Mouse (Mus musculus) T-helper 1 cell (primary cell): Measurements from ENCODE around the gene Ints5.

ENCODE experiments used
- in situ Hi-C: fragments of 300-600 bp; cut with MboI, MseI; formaldehyde crosslinking; loops from one replicate; pipeline ENCODE4 v1.15.1; 2025; ENCODE audit warnings: high pct_unique_total_duplicates

The Ints5 gene

GRCm38 (mm10) chr19:8927891-8928525 lies 35.2 kb downstream of the Ints5 start:
- in situ Hi-C loops: no loop called here

DNA sequence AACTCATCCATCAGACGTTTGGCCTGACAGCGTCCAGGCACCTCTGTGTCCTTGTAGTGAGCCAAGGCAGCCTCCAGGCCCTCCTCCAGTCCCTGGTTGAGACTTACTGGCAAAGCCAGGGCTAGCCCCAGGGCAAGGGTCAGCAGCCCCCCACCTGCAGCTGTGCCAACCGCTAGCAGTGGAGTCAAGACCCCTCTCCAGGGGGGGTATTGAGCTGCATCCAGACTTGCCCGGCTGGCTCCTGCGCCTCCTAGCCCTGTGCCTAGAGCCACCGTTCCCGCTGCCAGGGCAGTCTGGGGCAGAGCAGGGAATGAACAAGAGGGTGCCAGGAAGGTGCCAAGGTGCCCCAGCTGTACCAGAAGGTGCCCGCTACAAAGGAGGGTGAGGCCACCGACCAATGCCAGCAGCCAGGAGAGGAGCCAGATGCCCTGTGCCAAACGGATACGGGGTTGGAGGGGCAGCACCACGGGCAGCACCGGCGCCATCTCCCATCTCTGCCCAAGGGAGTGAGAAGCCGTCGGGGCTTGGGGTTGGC lies 36.0 kb downstream of the Ints5 start:
- in situ Hi-C loops: no loop called here

GRCm38 (mm10) chr19:8929224-8930088 lies 36.7 kb downstream of the Ints5 start, which contains the start of the genes Rom1 and Eml3:
Rom1 (minus strand) TSS chr19:8929356.
Eml3 (plus strand) TSS chr19:8929552.
- in situ Hi-C loops: no loop called here

GRCm38 (mm10) chr19:8930117-8930516 lies 37.3 kb downstream of the Ints5 start:
- in situ Hi-C loops: no loop called here

DNA sequence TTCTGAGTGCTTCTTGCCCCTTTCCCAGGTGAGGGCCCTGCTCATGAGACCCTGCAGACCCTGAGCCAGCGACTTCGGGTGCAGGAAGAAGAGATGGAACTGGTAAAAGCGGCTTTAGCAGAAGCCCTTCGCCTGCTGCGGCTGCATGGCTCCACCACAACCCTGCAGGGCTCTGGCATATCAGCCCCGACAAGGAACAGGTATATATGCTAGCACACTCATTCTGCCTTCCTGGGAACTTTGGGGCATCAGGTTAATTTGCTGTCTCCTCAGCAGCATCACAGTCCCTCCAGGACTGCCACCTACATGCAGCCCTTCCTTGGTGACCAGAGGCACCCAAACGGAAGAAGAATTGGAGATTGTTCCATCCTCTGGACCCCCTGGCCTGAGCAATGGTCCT lies 38.0 kb downstream of the Ints5 start:
- in situ Hi-C loops: no loop called here

DNA sequence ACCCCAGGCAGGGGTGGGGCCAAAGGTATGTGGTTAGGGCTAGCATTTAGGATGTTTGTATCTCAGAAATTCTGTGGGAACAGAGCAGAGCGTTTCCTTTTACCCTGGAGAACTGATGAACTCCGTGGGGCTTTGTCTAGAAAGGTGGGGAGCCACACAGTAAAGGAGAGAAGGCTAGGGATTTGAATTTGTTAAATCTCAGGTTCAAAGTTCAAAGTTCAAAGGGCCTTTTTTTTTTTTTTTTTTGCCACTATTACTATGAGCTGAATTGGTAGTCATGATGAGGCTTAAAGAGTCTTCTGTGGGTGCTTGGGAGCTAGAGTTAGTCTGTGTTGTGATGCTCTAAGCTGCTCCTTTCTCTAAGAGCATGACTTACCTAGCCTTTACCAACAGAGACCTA lies 43.9 kb downstream of the Ints5 start:
- in situ Hi-C loops: no loop called here

- in situ Hi-C loops: no loop called here
Measured at GRCm38 (mm10) chr19:8940526-8941133, 47.8 kb downstream of the Ints5 start.

DNA sequence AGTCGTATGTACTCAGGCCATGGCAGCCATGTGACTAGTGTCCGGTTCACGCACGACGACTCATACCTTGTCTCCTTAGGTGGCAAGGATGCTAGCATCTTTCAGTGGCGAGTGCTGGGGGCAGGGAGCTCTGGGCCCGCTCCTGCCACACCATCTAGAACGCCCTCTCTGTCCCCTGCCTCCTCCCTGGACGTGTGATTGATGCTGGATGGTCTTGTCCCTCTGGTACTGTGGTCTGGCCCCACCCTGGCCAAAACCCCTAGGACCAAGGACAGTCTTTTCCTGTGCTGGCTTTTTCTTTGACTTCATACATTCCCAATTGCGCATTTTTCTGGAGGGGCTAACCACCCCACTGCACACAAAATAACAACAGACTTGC lies 48.3 kb downstream of the Ints5 start:
- in situ Hi-C loops: no loop called here

DNA sequence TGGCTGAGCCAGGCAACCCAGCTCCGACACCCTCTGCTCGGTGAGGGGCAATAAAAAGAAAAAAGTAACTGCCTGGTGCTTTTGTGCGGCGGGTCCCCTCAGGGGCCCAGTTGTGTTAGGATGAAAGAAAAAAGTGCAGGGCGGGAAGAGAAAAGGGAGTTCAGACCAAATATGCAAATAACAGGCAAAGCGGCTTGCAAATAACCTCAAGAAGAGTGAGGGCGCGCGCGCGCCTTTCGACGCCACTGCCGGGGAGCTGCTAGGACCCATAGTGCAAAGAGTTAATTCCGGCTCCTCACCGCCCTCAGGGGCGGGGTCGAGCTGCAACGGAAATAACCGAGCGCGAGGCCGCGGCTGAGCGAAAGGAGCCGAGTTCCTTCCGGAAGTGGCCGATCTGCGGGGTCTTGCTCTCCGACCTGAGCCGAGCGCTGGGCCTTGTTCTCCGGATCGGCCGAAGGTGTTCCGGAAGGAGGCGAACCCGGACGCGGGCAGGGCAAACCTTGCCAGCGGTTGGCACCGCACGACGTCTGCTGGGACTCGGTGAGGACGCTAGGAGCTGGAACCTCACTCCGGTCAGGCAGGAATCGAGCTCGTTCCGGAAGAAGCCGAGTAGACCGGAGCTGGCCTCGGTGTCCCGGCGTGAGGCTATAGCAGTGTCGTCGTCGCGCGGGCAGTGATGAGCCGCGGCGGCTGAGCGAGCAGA lies 48.9 kb downstream of the Ints5 start, which contains the start of gene Mta2:
Gene Mta2 (plus strand): TSS at position 361 of the 703 bp plus-strand sequence.
- in situ Hi-C loops: no loop called here

- in situ Hi-C loops: no loop called here
Measured at GRCm38 (mm10) chr19:8942276-8942964, 49.6 kb downstream of the Ints5 start.

- in situ Hi-C loops: no loop called here
Measured at GRCm38 (mm10) chr19:8943047-8943446, 50.2 kb downstream of the Ints5 start.

GRCm38 (mm10) chr19:8944062-8944461 lies 51.3 kb downstream of the Ints5 start:
- in situ Hi-C loops: no loop called here

GRCm38 (mm10) chr19:8944750-8945149 lies 51.9 kb downstream of the Ints5 start:
- in situ Hi-C loops: loop anchor here (5.0 kb wide), 1 partner anchor 52 kb away; the partner anchor contains the start of gene Ints5

DNA sequence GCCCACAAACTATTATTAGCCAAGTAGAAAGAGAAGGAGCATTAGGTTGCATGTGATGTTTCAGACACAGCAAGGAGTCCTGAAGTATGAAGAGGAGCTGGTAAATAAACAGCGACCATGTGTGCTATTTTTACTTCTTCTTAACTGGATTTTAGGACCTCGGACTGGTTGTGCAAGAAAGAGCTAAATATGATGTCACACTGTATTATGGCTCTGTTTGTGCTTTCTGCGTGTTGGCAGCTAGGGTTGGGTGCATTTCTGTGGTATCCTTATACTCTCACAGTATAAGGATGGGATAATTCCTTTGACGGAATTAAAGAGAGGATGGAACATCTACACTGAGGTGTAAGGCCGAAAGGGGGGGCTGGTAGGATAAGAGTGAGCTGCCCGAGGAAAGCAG lies 52.4 kb downstream of the Ints5 start:
- in situ Hi-C loops: loop anchor here (5.0 kb wide), 1 partner anchor 53 kb away; the partner anchor contains the start of gene Ints5

- in situ Hi-C loops: loop anchor here (5.0 kb wide), 1 partner anchor 55 kb away; the partner anchor contains the start of gene Ints5
Measured at GRCm38 (mm10) chr19:8946929-8947328, 54.1 kb downstream of the Ints5 start.
